Comparison of ENCODE assay signal across 24 mouse cellular contexts in genomic region chr12:85447490-85447889, GRCm38 (mm10). TPM values are rescaled to one million over a fixed set of nuclear protein-coding genes. Genes with fewer than 3 reads are reported as not detected.
DNase-seq lines count a peak whose midpoint lies in the region; ATAC-seq and TF ChIP-seq lines count a peak whose summit lies in the region.
"Had no signal": no experiment of that assay in that cellular context is flagged by ENCODE, and none has a peak within 500 bp of the region (broad histone marks: within the 10 kb centered on the region; RNA-seq: fewer than 3 reads in every experiment).

No protein-coding gene starts in this region.

- peaks cover 25% of the 10 kb centered on the region for H3K4me1 ChIP-seq in spleen, adult 2 months (ENCODE audit: control insufficient read depth, insufficient read depth, insufficient read length)

- no peak for ATAC-seq in CD4-positive, CD25-positive, alpha-beta regulatory T cell, adult 4 months
- ATAC-seq: forebrain, embryonic 14.5 days; forebrain, postnatal 0 days; intestine, postnatal 0 days; Patski had no signal

- WGBS in spleen, adult 2 months, result 33% methylated on average over 4 of the region's 4 CpGs

- DNase-seq in gastrocnemius, adult 2 months, result peak; percentile 50
- DNase-seq in gastrocnemius, postnatal 25 days, result no peak
- DNase-seq in spleen, adult 2 months (ENCODE audit: low read depth in 1 of 2, low spot score in 2 of 2), result no peak
- DNase-seq in spleen, adult 18-20 months, result no peak
- DNase-seq in skeletal muscle tissue, adult 2 months (ENCODE audit: low read depth, low spot score), result peak; percentile 63
- DNase-seq: adrenal gland, postnatal 10 days; adrenal gland, postnatal 36 days; cerebellum, adult 2 months; cerebellum, adult 9-11 months; cerebellum, postnatal 25 days; forebrain, postnatal 0 days; gastrocnemius, postnatal 10 days; heart, adult 18-20 months; heart, postnatal 14 days; heart, postnatal 4 days had no signal

- TF ChIP-seq CTCF in gastrocnemius, adult 2 months (IDR thresholded peaks at IDR 0.05), result no peak
- TF ChIP-seq CTCF in spleen, adult 2 months (IDR thresholded peaks at IDR 0.05; ENCODE audit: extremely low read depth, insufficient read depth, insufficient read length, insufficient replicate concordance), result no peak

- no peaks in the 10 kb centered on the region for H3K27me3 ChIP-seq in spleen, adult 2 months (ENCODE audit: control insufficient read depth, insufficient read depth, low read length)
- H3K27me3 ChIP-seq: embryonic facial prominence, embryonic 12.5 days; embryonic facial prominence, embryonic 15.5 days; heart, embryonic 13.5 days; hindbrain, embryonic 12.5 days; hindbrain, embryonic 15.5 days; Patski had no signal

- no peak for TF ChIP-seq POLR2A in spleen, adult 2 months (IDR thresholded peaks at IDR 0.05; ENCODE audit: low read depth, low read length)

- intact Hi-C loops in gastrocnemius, adult 2 months (cut with DNase I), result loop anchor here (1.0 kb wide), 1 partner anchor 10 kb away; no protein-coding TSS in a partner anchor

- H3K4me3 ChIP-seq in gastrocnemius, adult 2 months, result no peak overlapping the region
- no peak overlapping the region for H3K4me3 ChIP-seq in spleen, adult 2 months (ENCODE audit: extremely low read depth, insufficient read depth, insufficient read length)
- H3K4me3 ChIP-seq: embryonic facial prominence, embryonic 12.5 days; embryonic facial prominence, embryonic 15.5 days; heart, embryonic 13.5 days; hindbrain, embryonic 12.5 days; hindbrain, embryonic 15.5 days had no signal

- no peaks in the 10 kb centered on the region for H3K36me3 ChIP-seq in spleen, adult 2 months (ENCODE audit: control insufficient read depth, insufficient read depth, low read length)
- H3K36me3 ChIP-seq: embryonic facial prominence, embryonic 12.5 days; embryonic facial prominence, embryonic 15.5 days; heart, embryonic 13.5 days; hindbrain, embryonic 12.5 days; hindbrain, embryonic 15.5 days had no signal

- peak overlapping the region; percentile 82 for H3K27ac ChIP-seq in gastrocnemius, adult 2 months
- peak overlapping the region; percentile 58; the same call in 1 of the 2 replicates for H3K27ac ChIP-seq in spleen, adult 2 months (ENCODE audit: insufficient read depth, low read length)
- H3K27ac ChIP-seq: embryonic facial prominence, embryonic 12.5 days; embryonic facial prominence, embryonic 15.5 days; heart, embryonic 13.5 days; hindbrain, embryonic 12.5 days; hindbrain, embryonic 15.5 days had no signal

RNA-seq across cellular contexts. Expression of gene Fos, which starts 26.2 kb away (rescaled TPM):
- 1 to 10 TPM; 3.6 to 8.7 TPM for total RNA-seq in gastrocnemius, adult 2 months (2021)
- 10 to 100 TPM in 1 of 2 experiments, 1 to 10 TPM in 1; 5.1 to 11.6 TPM for total RNA-seq in gastrocnemius, postnatal 25 days (2021)
- 9.4 and 9.7 TPM in 2 replicates for polyA plus RNA-seq in spleen, adult 2 months (2012; rRNA removed)
- polyA plus RNA-seq in CD4-positive, CD25-positive, alpha-beta regulatory T cell, adult 4 months (2017; shearing (Covaris generic)), result 10 to 100 TPM; 11.3 to 39.0 TPM

Comparison
In these comparisons a context has a peak if more than half of its experiments do, and no peak if none do; other contexts are left out.
1. DNase-seq: peak in gastrocnemius, adult 2 months (single experiment) and skeletal muscle tissue, adult 2 months (single experiment); none in gastrocnemius, postnatal 25 days (single experiment), spleen, adult 2 months (0 of 2) and spleen, adult 18-20 months (0 of 2).